Mouse (Mus musculus): Measurements from ENCODE around the gene Mob3b. TPM values are rescaled to one million over a fixed set of nuclear protein-coding genes. Genes with fewer than 3 reads are reported as not detected.

Gene Mob3b
- polyA plus RNA-seq, 1 experiment from 2014 or later, result 1.3 TPM

GRCm38 (mm10) chr4:35175566-35175965 is 18.3 kb upstream of the Mob3b start:
- WGBS, result 93% methylated on average over 2 of the region's 2 CpGs
- no peak overlapping the region for H3K4me2 ChIP-seq (ENCODE audit: low read depth, low read length)
- H3K9ac ChIP-seq (replicated peaks; ENCODE audit: low read depth, low read length), result no peak overlapping the region
- H3K4me3 ChIP-seq (ENCODE audit: low read depth, low read length), result no peak overlapping the region
- no peaks in the 10 kb centered on the region for H3K9me3 ChIP-seq (ENCODE audit: control insufficient read depth, low read length)
- H3K4me1 ChIP-seq (ENCODE audit: control insufficient read depth, insufficient read depth, low read length), result no peaks in the 10 kb centered on the region
- H3K27ac ChIP-seq (ENCODE audit: low read depth, low read length), result no peak overlapping the region
- ATAC-seq (ENCODE audit: low read depth), result no peak
- no peaks in the 10 kb centered on the region for H3K36me3 ChIP-seq (ENCODE audit: control insufficient read depth, insufficient read depth, low read length)
- H3K27me3 ChIP-seq (ENCODE audit: control insufficient read depth, insufficient read depth, low read length), result no peaks in the 10 kb centered on the region

GRCm38 (mm10) chr4:35173551-35173950 is 16.3 kb upstream of the Mob3b start:
- Histone ChIP-seq H3K27me3 (ENCODE audit: control insufficient read depth, insufficient read depth, low read length) (no peaks in the 10 kb centered on the region), H3K4me3 (ENCODE audit: low read depth, low read length) (no peak overlapping the region), H3K4me1 (ENCODE audit: control insufficient read depth, insufficient read depth, low read length) (no peaks in the 10 kb centered on the region), H3K9me3 (ENCODE audit: control insufficient read depth, low read length) (no peaks in the 10 kb centered on the region), H3K27ac (ENCODE audit: low read depth, low read length) (no peak overlapping the region), H3K4me2 (ENCODE audit: low read depth, low read length) (no peak overlapping the region), H3K9ac (replicated peaks; ENCODE audit: low read depth, low read length) (no peak overlapping the region), H3K36me3 (ENCODE audit: control insufficient read depth, insufficient read depth, low read length) (no peaks in the 10 kb centered on the region)
- ATAC-seq (ENCODE audit: low read depth), result no peak
- WGBS, result 64% methylated on average over 1 of the region's 1 CpGs

- Histone ChIP-seq H3K27ac (ENCODE audit: low read depth, low read length) (no peak overlapping the region), H3K4me3 (ENCODE audit: low read depth, low read length) (no peak overlapping the region), H3K27me3 (ENCODE audit: control insufficient read depth, insufficient read depth, low read length) (no peaks in the 10 kb centered on the region), H3K9ac (replicated peaks; ENCODE audit: low read depth, low read length) (no peak overlapping the region), H3K4me1 (ENCODE audit: control insufficient read depth, insufficient read depth, low read length) (no peaks in the 10 kb centered on the region), H3K4me2 (ENCODE audit: low read depth, low read length) (no peak overlapping the region), H3K36me3 (ENCODE audit: control insufficient read depth, insufficient read depth, low read length) (no peaks in the 10 kb centered on the region), H3K9me3 (ENCODE audit: control insufficient read depth, low read length) (no peaks in the 10 kb centered on the region)
- no peak for ATAC-seq (ENCODE audit: low read depth)
- WGBS, result 98% methylated on average over 2 of the region's 2 CpGs
Observed at GRCm38 (mm10) chr4:35172471-35172870, 15.2 kb upstream of the Mob3b start.

DNA sequence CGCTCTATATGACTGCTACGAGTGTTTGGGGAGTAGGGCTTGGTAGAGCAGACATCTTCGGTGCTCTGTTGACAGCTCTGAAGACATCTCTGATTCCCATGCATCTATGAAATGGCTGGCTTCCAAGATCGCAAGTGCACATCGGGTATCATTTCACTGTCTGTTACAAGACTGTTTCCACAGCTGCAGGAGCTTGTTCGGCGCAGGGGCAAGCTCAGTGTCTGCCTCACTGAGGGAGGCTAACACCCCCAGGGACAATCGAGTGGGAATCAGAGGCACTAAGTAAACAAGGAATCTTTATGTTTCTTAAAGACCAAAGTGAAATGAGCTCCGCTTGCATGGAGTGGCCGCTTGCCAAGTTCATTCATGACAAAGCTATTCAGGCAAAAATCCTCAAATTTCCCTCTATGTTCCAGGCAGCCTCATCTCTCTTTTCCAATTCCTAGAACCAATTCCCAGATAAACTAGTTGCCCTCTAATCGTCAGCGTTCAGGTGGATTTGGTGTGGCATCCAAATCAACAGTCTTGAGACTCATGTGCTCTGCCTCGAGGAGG is 12.4 kb upstream of the Mob3b start:
- WGBS, result 70% methylated on average over 13 of the region's 13 CpGs
- ATAC-seq (ENCODE audit: low read depth), result no peak

GRCm38 (mm10) chr4:35167855-35168254 is 10.6 kb upstream of the Mob3b start:
- Histone ChIP-seq H3K4me2 (ENCODE audit: low read depth, low read length) (no peak overlapping the region), H3K9me3 (ENCODE audit: control insufficient read depth, low read length) (no peaks in the 10 kb centered on the region), H3K27me3 (ENCODE audit: control insufficient read depth, insufficient read depth, low read length) (no peaks in the 10 kb centered on the region), H3K4me3 (ENCODE audit: low read depth, low read length) (no peak overlapping the region), H3K36me3 (ENCODE audit: control insufficient read depth, insufficient read depth, low read length) (no peaks in the 10 kb centered on the region), H3K9ac (replicated peaks; ENCODE audit: low read depth, low read length) (no peak overlapping the region), H3K4me1 (ENCODE audit: control insufficient read depth, insufficient read depth, low read length) (no peaks in the 10 kb centered on the region), H3K27ac (ENCODE audit: low read depth, low read length) (no peak overlapping the region)
- ATAC-seq (ENCODE audit: low read depth), result no peak
- 79% methylated on average over 5 of the region's 5 CpGs for WGBS

More for the DNA sequence above, 12.4 kb upstream of the Mob3b start:
- no peak overlapping the region for H3K4me3 ChIP-seq (ENCODE audit: low read depth, low read length)
- H3K36me3 ChIP-seq (ENCODE audit: control insufficient read depth, insufficient read depth, low read length), result no peaks in the 10 kb centered on the region
- no peak overlapping the region for H3K9ac ChIP-seq (replicated peaks; ENCODE audit: low read depth, low read length)
- H3K9me3 ChIP-seq (ENCODE audit: control insufficient read depth, low read length), result no peaks in the 10 kb centered on the region
- no peak overlapping the region for H3K4me2 ChIP-seq (ENCODE audit: low read depth, low read length)
- no peaks in the 10 kb centered on the region for H3K4me1 ChIP-seq (ENCODE audit: control insufficient read depth, insufficient read depth, low read length)
- no peaks in the 10 kb centered on the region for H3K27me3 ChIP-seq (ENCODE audit: control insufficient read depth, insufficient read depth, low read length)
- no peak overlapping the region for H3K27ac ChIP-seq (ENCODE audit: low read depth, low read length)

GRCm38 (mm10) chr4:35165947-35166346 is 8.7 kb upstream of the Mob3b start:
- Histone ChIP-seq H3K27me3 (ENCODE audit: control insufficient read depth, insufficient read depth, low read length) (no peaks in the 10 kb centered on the region), H3K9ac (replicated peaks; ENCODE audit: low read depth, low read length) (no peak overlapping the region), H3K27ac (ENCODE audit: low read depth, low read length) (no peak overlapping the region), H3K9me3 (ENCODE audit: control insufficient read depth, low read length) (no peaks in the 10 kb centered on the region), H3K4me3 (ENCODE audit: low read depth, low read length) (no peak overlapping the region), H3K36me3 (ENCODE audit: control insufficient read depth, insufficient read depth, low read length) (no peaks in the 10 kb centered on the region), H3K4me1 (ENCODE audit: control insufficient read depth, insufficient read depth, low read length) (no peaks in the 10 kb centered on the region), H3K4me2 (ENCODE audit: low read depth, low read length) (no peak overlapping the region)
- no peak for ATAC-seq (ENCODE audit: low read depth)
- WGBS, result 88% methylated on average over 3 of the region's 3 CpGs

GRCm38 (mm10) chr4:35165275-35165674 is 8.0 kb upstream of the Mob3b start:
- 95% methylated on average over 2 of the region's 2 CpGs for WGBS

DNA sequence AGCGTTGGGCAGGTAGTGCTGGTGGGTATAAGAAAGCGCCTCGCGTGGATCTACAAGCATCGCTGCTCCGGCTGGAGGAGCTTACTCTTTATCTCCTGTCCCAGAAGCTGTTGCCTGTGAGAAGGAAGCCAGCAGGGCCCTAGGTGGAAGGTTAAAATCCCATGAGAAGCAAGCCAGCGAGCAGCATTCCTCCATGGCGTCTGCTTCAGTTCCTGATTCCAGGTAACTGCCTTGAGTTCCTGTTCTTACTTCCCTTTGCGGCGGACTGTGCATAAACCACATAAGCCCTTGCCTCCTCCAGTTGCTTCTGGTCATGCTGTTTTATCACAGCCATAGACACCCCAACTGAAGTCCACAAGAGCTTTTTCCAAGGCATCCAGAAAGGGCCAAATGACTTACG is 531 bp upstream of the Mob3b start:
- Histone ChIP-seq H3K4me2 (ENCODE audit: low read depth, low read length) (peak overlapping the region; percentile 99; the same call in 1 of the 2 replicates), H3K27me3 (ENCODE audit: control insufficient read depth, insufficient read depth, low read length) (no peaks in the 10 kb centered on the region), H3K4me1 (ENCODE audit: control insufficient read depth, insufficient read depth, low read length) (peaks cover 11% of the 10 kb centered on the region; the same call in 1 of the 2 replicates), H3K27ac (ENCODE audit: low read depth, low read length) (no peak overlapping the region), H3K9ac (replicated peaks; ENCODE audit: low read depth, low read length) (no peak overlapping the region), H3K4me3 (ENCODE audit: low read depth, low read length) (no peak overlapping the region), H3K9me3 (ENCODE audit: control insufficient read depth, low read length) (no peaks in the 10 kb centered on the region), H3K36me3 (ENCODE audit: control insufficient read depth, insufficient read depth, low read length) (no peaks in the 10 kb centered on the region)
- ATAC-seq (ENCODE audit: low read depth), result no peak
- WGBS, result 69% methylated on average over 11 of the region's 11 CpGs

More at GRCm38 (mm10) chr4:35165275-35165674, 8.0 kb upstream of the Mob3b start:
- Histone ChIP-seq H3K4me1 (ENCODE audit: control insufficient read depth, insufficient read depth, low read length) (no peaks in the 10 kb centered on the region), H3K27me3 (ENCODE audit: control insufficient read depth, insufficient read depth, low read length) (no peaks in the 10 kb centered on the region), H3K36me3 (ENCODE audit: control insufficient read depth, insufficient read depth, low read length) (no peaks in the 10 kb centered on the region), H3K9ac (replicated peaks; ENCODE audit: low read depth, low read length) (no peak overlapping the region), H3K9me3 (ENCODE audit: control insufficient read depth, low read length) (no peaks in the 10 kb centered on the region), H3K27ac (ENCODE audit: low read depth, low read length) (no peak overlapping the region), H3K4me3 (ENCODE audit: low read depth, low read length) (no peak overlapping the region), H3K4me2 (ENCODE audit: low read depth, low read length) (no peak overlapping the region)
- ATAC-seq (ENCODE audit: low read depth), result no peak

- Histone ChIP-seq H3K4me1 (ENCODE audit: control insufficient read depth, insufficient read depth, low read length) (peaks cover 11% of the 10 kb centered on the region; the same call in 1 of the 2 replicates), H3K36me3 (ENCODE audit: control insufficient read depth, insufficient read depth, low read length) (no peaks in the 10 kb centered on the region), H3K9ac (replicated peaks; ENCODE audit: low read depth, low read length) (peak overlapping the region; percentile 32), H3K27me3 (ENCODE audit: control insufficient read depth, insufficient read depth, low read length) (no peaks in the 10 kb centered on the region), H3K27ac (ENCODE audit: low read depth, low read length) (no peak overlapping the region), H3K4me3 (ENCODE audit: low read depth, low read length) (peak overlapping the region; percentile 53), H3K9me3 (ENCODE audit: control insufficient read depth, low read length) (no peaks in the 10 kb centered on the region), H3K4me2 (ENCODE audit: low read depth, low read length) (peak overlapping the region; percentile 99)
- under 1% methylated on average over 26 of the region's 26 CpGs for WGBS
- peak; percentile 61 for ATAC-seq (ENCODE audit: low read depth)
Observed at GRCm38 (mm10) chr4:35156149-35156611, 1.1 kb downstream of the Mob3b start.

Data from neural tube, embryonic 14.5 days (tissue).